Comparison of ENCODE assay signal across 11 mouse cellular contexts in genomic region chr7:120916262-120916875, GRCm38 (mm10). TPM values are rescaled to one million over a fixed set of nuclear protein-coding genes. Genes with fewer than 3 reads are reported as not detected.
DNase-seq lines count a peak whose midpoint lies in the region; ATAC-seq and TF ChIP-seq lines count a peak whose summit lies in the region.
"Had no signal": no experiment of that assay in that cellular context is flagged by ENCODE, and none has a peak within 500 bp of the region (broad histone marks: within the 10 kb centered on the region; RNA-seq: fewer than 3 reads in every experiment).

No protein-coding gene starts in this region.

- TF ChIP-seq CTCF in liver, embryonic 14.5 days (IDR thresholded peaks at IDR 0.05; ENCODE audit: low read depth), result no peak

- H3K36me3 ChIP-seq in erythroblast, embryonic 14.5 days (ENCODE audit: control insufficient read depth), result peaks cover 10% of the 10 kb centered on the region
- no peaks in the 10 kb centered on the region for H3K36me3 ChIP-seq in megakaryocyte, embryonic 14.5 days (replicated peaks; ENCODE audit: low read length)
- no peaks in the 10 kb centered on the region for H3K36me3 ChIP-seq in liver, embryonic 14.5 days (replicated peaks; ENCODE audit: control insufficient read depth, insufficient read depth, low read depth)

- H3K9me3 ChIP-seq in erythroblast, embryonic 14.5 days (ENCODE audit: control insufficient read depth, low read length), result no peaks in the 10 kb centered on the region
- H3K9me3 ChIP-seq in megakaryocyte, embryonic 14.5 days, result no peaks in the 10 kb centered on the region
- H3K9me3 ChIP-seq in liver, embryonic 14.5 days (ENCODE audit: control insufficient read depth, low read length), result no peaks in the 10 kb centered on the region

- WGBS in liver, embryonic 14.5 days (ENCODE audit: insufficient replicate concordance), result 28% methylated on average over 11 of the region's 11 CpGs

- H3K4me2 ChIP-seq in liver, embryonic 14.5 days (ENCODE audit: low read depth), result peak overlapping the region; percentile 73

- H3K27ac ChIP-seq in liver, embryonic 14.5 days, result no peak overlapping the region

- no peaks in the 10 kb centered on the region for H3K27me3 ChIP-seq in erythroblast, embryonic 14.5 days (ENCODE audit: control insufficient read depth)
- no peaks in the 10 kb centered on the region for H3K27me3 ChIP-seq in megakaryocyte, embryonic 14.5 days (replicated peaks)
- H3K27me3 ChIP-seq in liver, embryonic 14.5 days (ENCODE audit: control insufficient read depth, insufficient read depth, low read length), result no peaks in the 10 kb centered on the region

- TF ChIP-seq EP300 in liver, embryonic 14.5 days (IDR thresholded peaks at IDR 0.05; ENCODE audit: low read depth), result no peak

- peaks cover 53% of the 10 kb centered on the region for H3K4me1 ChIP-seq in erythroblast, embryonic 14.5 days (ENCODE audit: control insufficient read depth)
- peaks cover 55% of the 10 kb centered on the region for H3K4me1 ChIP-seq in megakaryocyte, embryonic 14.5 days
- peaks cover 7 to 8% of the 10 kb centered on the region in 2 experiments; a peak in 2 of 4 replicates for H3K4me1 ChIP-seq in liver, embryonic 14.5 days (replicated peaks; ENCODE audit: control insufficient read depth in 2 of 2, insufficient read depth in 2 of 2, low read length in 1 of 2)

- no peak for ATAC-seq in erythroblast, adult 5-6 weeks (replicated peaks; ENCODE audit: low FRiP score, poor library complexity, severe bottlenecking)
- no peak for ATAC-seq in megakaryocyte, adult 5-6 weeks (ENCODE audit: poor library complexity, severe bottlenecking)
- no peak for ATAC-seq in liver, embryonic 14.5 days (ENCODE audit: insufficient read depth)
- ATAC-seq: forebrain, embryonic 16.5 days had no signal

- peak; percentile 25 for DNase-seq in embryo, embryonic 11 days
- peak in 2 of 3 experiments; percentile 11 to 28 for DNase-seq in liver, embryonic 14.5 days (ENCODE audit: low read depth in 3 of 3, low spot score in 3 of 3)
- no peak for DNase-seq in cerebellum, adult 11 months
- DNase-seq in T-cell, adult 2 months (ENCODE audit: low spot score), result no peak
- DNase-seq: cerebellum, adult 9-11 months; heart, postnatal 36 days had no signal

- peak overlapping the region; percentile 93 for H3K4me3 ChIP-seq in erythroblast, embryonic 14.5 days (replicated peaks)
- peak overlapping the region; percentile 95 for H3K4me3 ChIP-seq in megakaryocyte, embryonic 14.5 days (replicated peaks)
- H3K4me3 ChIP-seq in liver, embryonic 14.5 days (ENCODE audit: insufficient read depth in 1 of 2, low read depth in 2 of 2, low read length in 2 of 2), result peak overlapping the region in 1 of 2 experiments; percentile 73; a peak in 2 of 4 replicates

- peak overlapping the region; percentile 38; the same call in 1 of the 2 replicates for H3K9ac ChIP-seq in liver, embryonic 14.5 days (replicated peaks)

RNA-seq across cellular contexts. Expression of gene Polr3e, which starts 1.2 kb away (rescaled TPM):
- polyA plus RNA-seq in erythroblast, embryonic 14.5 days (2012), result 0.34 and 0.48 TPM in 2 replicates
- 3.1 and 3.3 TPM in 2 replicates for total RNA-seq in erythroblast, adult 5-6 weeks (2015; ENCODE audit: low replicate concordance)
- 1.5 and 6.2 TPM in 2 replicates for total RNA-seq in erythroblast, adult 5-6 weeks (2017; ENCODE audit: low replicate concordance)
- 5.0 and 8.9 TPM in 2 replicates for polyA plus RNA-seq in megakaryocyte, embryonic 14.5 days (2012; ENCODE audit: insufficient read depth, low replicate concordance)
- total RNA-seq in megakaryocyte, adult 5-6 weeks (2015), result 4.6 and 5.3 TPM in 2 replicates
- total RNA-seq in megakaryocyte, adult 5-6 weeks (2017), result 9.8 and 11.6 TPM in 2 replicates
- 5.8 and 9.2 TPM in 2 replicates for polyA plus RNA-seq in liver, embryonic 14.5 days (2012; rRNA removed)
- 6.6 and 7.1 TPM in 2 replicates for polyA plus RNA-seq in liver, embryonic 14.5 days (2014; fragmentation: Nextera tagmentation; extraction: Ambion mirVana)

Comparison
In these comparisons a context has a peak if more than half of its experiments do, and no peak if none do; other contexts are left out.
1. DNase-seq: peak in embryo, embryonic 11 days (single experiment) and liver, embryonic 14.5 days (2 of 3); none in cerebellum, adult 11 months (single experiment) and T-cell, adult 2 months (single experiment).